Mouse (Mus musculus): ENCODE measurements around the gene Klf2. TPM values are rescaled to one million over a fixed set of nuclear protein-coding genes. Genes with fewer than 3 reads are reported as not detected.

The Klf2 gene
- 5.7 and 6.0 TPM in 2 replicates for polyA plus RNA-seq (2016; fragmentation: Nextera tagmentation; extraction: Ambion mirVana)

GRCm38 (mm10) chr8:72318801-72319322 is at the start of gene Klf2:
TSS of gene Klf2 (plus strand) at chr8:72319033.
- Histone ChIP-seq H3K27ac (no peak within 1 kb of the TSS; the same call in 1 of the 2 replicates), H3K9me3 (replicated peaks) (no peaks in the 10 kb centered on the region), H3K27me3 (replicated peaks) (peaks cover 55% of the 10 kb centered on the region), H3K4me2 (peak within 1 kb of the TSS; percentile 73), H3K9ac (peak within 1 kb of the TSS; percentile 65), H3K4me1 (peaks cover 45% of the 10 kb centered on the region), H3K4me3 (peak within 1 kb of the TSS; percentile 55), H3K36me3 (no peaks in the 10 kb centered on the region)
- ATAC-seq, result peak; percentile 90
- under 1% methylated on average over 46 of the region's 46 CpGs for WGBS (ENCODE audit: insufficient replicate concordance)

- ATAC-seq, result no peak
- WGBS (ENCODE audit: insufficient replicate concordance), result 70% methylated on average over 12 of the region's 12 CpGs
- no peak overlapping the region for H3K4me2 ChIP-seq
Measured at GRCm38 (mm10) chr8:72270606-72271005, 48.2 kb upstream of the Klf2 start.

GRCm38 (mm10) chr8:72271051-72271660 is 47.7 kb upstream of the Klf2 start:
- no peak for ATAC-seq
- H3K27ac ChIP-seq, result no peak overlapping the region
- H3K27me3 ChIP-seq (replicated peaks), result no peaks in the 10 kb centered on the region; the same call in 1 of the 2 replicates
- no peaks in the 10 kb centered on the region for H3K9me3 ChIP-seq (replicated peaks)
- WGBS (ENCODE audit: insufficient replicate concordance), result 35% methylated on average over 11 of the region's 11 CpGs
- no peaks in the 10 kb centered on the region for H3K36me3 ChIP-seq
- H3K4me1 ChIP-seq, result peaks cover 42% of the 10 kb centered on the region
- no peak overlapping the region for H3K4me3 ChIP-seq
- H3K4me2 ChIP-seq, result no peak overlapping the region
- 0 out of 2 replicates have a peak overlapping the region, but pooled peaks have one; percentile 3 for H3K9ac ChIP-seq

More at GRCm38 (mm10) chr8:72270606-72271005, 48.2 kb upstream of the Klf2 start:
- Histone ChIP-seq H3K9ac (0 out of 2 replicates have a peak overlapping the region, but pooled peaks have one; percentile 3), H3K4me3 (no peak overlapping the region), H3K27ac (no peak overlapping the region), H3K36me3 (no peaks in the 10 kb centered on the region), H3K27me3 (replicated peaks) (no peaks in the 10 kb centered on the region; the same call in 1 of the 2 replicates), H3K9me3 (replicated peaks) (no peaks in the 10 kb centered on the region), H3K4me1 (peaks cover 42% of the 10 kb centered on the region)

GRCm38 (mm10) chr8:72271691-72272090 is 47.1 kb upstream of the Klf2 start:
- no peaks in the 10 kb centered on the region for H3K36me3 ChIP-seq
- ATAC-seq, result no peak
- H3K9ac ChIP-seq, result no peak overlapping the region
- 45% methylated on average over 3 of the region's 3 CpGs for WGBS (ENCODE audit: insufficient replicate concordance)
- H3K4me1 ChIP-seq, result peaks cover 44% of the 10 kb centered on the region
- no peak overlapping the region for H3K27ac ChIP-seq
- H3K9me3 ChIP-seq (replicated peaks), result no peaks in the 10 kb centered on the region
- H3K27me3 ChIP-seq (replicated peaks), result no peaks in the 10 kb centered on the region; the same call in 1 of the 2 replicates
- no peak overlapping the region for H3K4me3 ChIP-seq
- no peak overlapping the region for H3K4me2 ChIP-seq

GRCm38 (mm10) chr8:72272361-72272760 is 46.5 kb upstream of the Klf2 start:
- no peaks in the 10 kb centered on the region for H3K36me3 ChIP-seq
- ATAC-seq, result no peak
- H3K9me3 ChIP-seq (replicated peaks), result no peaks in the 10 kb centered on the region
- no peaks in the 10 kb centered on the region; the same call in 1 of the 2 replicates for H3K27me3 ChIP-seq (replicated peaks)
- H3K27ac ChIP-seq, result no peak overlapping the region
- WGBS (ENCODE audit: insufficient replicate concordance), result 16% methylated on average over 3 of the region's 3 CpGs
- peaks cover 50% of the 10 kb centered on the region for H3K4me1 ChIP-seq
- no peak overlapping the region for H3K4me2 ChIP-seq
- no peak overlapping the region for H3K4me3 ChIP-seq
- no peak overlapping the region for H3K9ac ChIP-seq

GRCm38 (mm10) chr8:72273111-72273770 is 45.6 kb upstream of the Klf2 start:
- H3K4me2 ChIP-seq, result no peak overlapping the region
- 53% methylated on average over 1 of the region's 1 CpGs for WGBS (ENCODE audit: insufficient replicate concordance)
- H3K36me3 ChIP-seq, result no peaks in the 10 kb centered on the region
- ATAC-seq, result no peak
- no peaks in the 10 kb centered on the region; the same call in 1 of the 2 replicates for H3K27me3 ChIP-seq (replicated peaks)
- H3K27ac ChIP-seq, result no peak overlapping the region
- no peak overlapping the region for H3K4me3 ChIP-seq
- H3K4me1 ChIP-seq, result peaks cover 48% of the 10 kb centered on the region
- no peak overlapping the region for H3K9ac ChIP-seq
- no peaks in the 10 kb centered on the region for H3K9me3 ChIP-seq (replicated peaks)

GRCm38 (mm10) chr8:72273807-72274206 is 45.0 kb upstream of the Klf2 start:
- Histone ChIP-seq H3K27ac (no peak overlapping the region), H3K9me3 (replicated peaks) (no peaks in the 10 kb centered on the region), H3K27me3 (replicated peaks) (no peaks in the 10 kb centered on the region; the same call in 1 of the 2 replicates), H3K36me3 (no peaks in the 10 kb centered on the region), H3K4me2 (no peak overlapping the region), H3K4me1 (peaks cover 42% of the 10 kb centered on the region), H3K9ac (no peak overlapping the region), H3K4me3 (no peak overlapping the region)
- no peak for ATAC-seq
- 39% methylated on average over 5 of the region's 5 CpGs for WGBS (ENCODE audit: insufficient replicate concordance)

- Histone ChIP-seq H3K27ac (no peak overlapping the region), H3K27me3 (replicated peaks) (peaks cover 10% of the 10 kb centered on the region), H3K4me1 (peaks cover 17% of the 10 kb centered on the region), H3K4me2 (no peak overlapping the region), H3K9ac (no peak overlapping the region), H3K4me3 (no peak overlapping the region), H3K36me3 (no peaks in the 10 kb centered on the region), H3K9me3 (replicated peaks) (no peaks in the 10 kb centered on the region)
- 16% methylated on average over 3 of the region's 3 CpGs for whole genome bisulfite sequencing (ENCODE audit: insufficient replicate concordance)
- ATAC-seq, result peak; percentile 74
Measured at GRCm38 (mm10) chr8:72277244-72277643, 41.6 kb upstream of the Klf2 start.

- WGBS (ENCODE audit: insufficient replicate concordance), result 71% methylated on average over 7 of the region's 7 CpGs
- Histone ChIP-seq H3K27ac (no peak overlapping the region), H3K27me3 (replicated peaks) (peaks cover 10% of the 10 kb centered on the region), H3K9ac (no peak overlapping the region), H3K36me3 (no peaks in the 10 kb centered on the region), H3K4me3 (no peak overlapping the region), H3K9me3 (replicated peaks) (no peaks in the 10 kb centered on the region), H3K4me2 (no peak overlapping the region), H3K4me1 (peaks cover 13% of the 10 kb centered on the region)
- ATAC-seq, result no peak
Measured at GRCm38 (mm10) chr8:72279151-72279550, 39.7 kb upstream of the Klf2 start.

- H3K9me3 ChIP-seq (replicated peaks), result no peaks in the 10 kb centered on the region
- WGBS (ENCODE audit: insufficient replicate concordance), result 24% methylated on average over 3 of the region's 3 CpGs
Measured at GRCm38 (mm10) chr8:72281634-72282033, 37.2 kb upstream of the Klf2 start.

GRCm38 (mm10) chr8:72285285-72285684 is 33.5 kb upstream of the Klf2 start:
- Histone ChIP-seq H3K27me3 (replicated peaks) (peaks cover 8% of the 10 kb centered on the region; the same call in 1 of the 2 replicates), H3K36me3 (no peaks in the 10 kb centered on the region), H3K9ac (no peak overlapping the region), H3K4me2 (no peak overlapping the region), H3K9me3 (replicated peaks) (no peaks in the 10 kb centered on the region), H3K4me3 (no peak overlapping the region), H3K27ac (no peak overlapping the region), H3K4me1 (peaks cover 10% of the 10 kb centered on the region)
- 23% methylated on average over 4 of the region's 4 CpGs for WGBS (ENCODE audit: insufficient replicate concordance)
- no peak for ATAC-seq

More at GRCm38 (mm10) chr8:72281634-72282033, 37.2 kb upstream of the Klf2 start:
- no peak overlapping the region for H3K27ac ChIP-seq
- H3K4me2 ChIP-seq, result no peak overlapping the region
- H3K4me1 ChIP-seq, result peaks cover 23% of the 10 kb centered on the region
- H3K27me3 ChIP-seq (replicated peaks), result peaks cover 10% of the 10 kb centered on the region
- H3K36me3 ChIP-seq, result no peaks in the 10 kb centered on the region
- ATAC-seq, result no peak
- no peak overlapping the region for H3K4me3 ChIP-seq
- H3K9ac ChIP-seq, result no peak overlapping the region

- H3K4me3 ChIP-seq, result no peak overlapping the region
- H3K4me1 ChIP-seq, result peaks cover 10% of the 10 kb centered on the region; the same call in 1 of the 2 replicates
- no peaks in the 10 kb centered on the region for H3K27me3 ChIP-seq (replicated peaks)
- H3K9ac ChIP-seq, result no peak overlapping the region
- no peak overlapping the region for H3K4me2 ChIP-seq
- no peak for ATAC-seq
- no peaks in the 10 kb centered on the region for H3K36me3 ChIP-seq
- H3K9me3 ChIP-seq (replicated peaks), result no peaks in the 10 kb centered on the region
- no peak overlapping the region for H3K27ac ChIP-seq
Measured at GRCm38 (mm10) chr8:72289051-72289450, 29.8 kb upstream of the Klf2 start.
